Mouse (Mus musculus) telencephalon, adult 2 months (tissue): ENCODE measurements around the gene Pigo.
A peak's percentile ranks its signal among the peaks of the same experiment; 100 is the strongest.

ENCODE experiments used
- DNase-seq: peaks from one replicate; pipeline ENCODE4 v3.0.0-alpha.2; 2011; ENCODE audit warnings: low read depth, low spot score

The Pigo gene

GRCm38 (mm10) chr4:43037860-43038566, 12.4 kb upstream of the Pigo start:
- no peak for DNase-seq

- DNase-seq: no peak
These were observed 10.7 kb upstream of the Pigo start for GRCm38 (mm10) chr4:43036356-43036755.

GRCm38 (mm10) chr4:43035851-43036250, 10.2 kb upstream of the Pigo start:
- DNase-seq: no peak

GRCm38 (mm10) chr4:43033481-43033880, 7.9 kb upstream of the Pigo start:
- no peak for DNase-seq

GRCm38 (mm10) chr4:43032501-43032900, 6.9 kb upstream of the Pigo start:
- no peak for DNase-seq

GRCm38 (mm10) chr4:43031237-43031995, 5.8 kb upstream of the Pigo start, which contains the start of gene Stoml2:
TSS of gene Stoml2 (minus strand) at chr4:43031710.
- peak; percentile 98 for DNase-seq

- DNase-seq: no peak
These were observed 5.2 kb upstream of the Pigo start for GRCm38 (mm10) chr4:43030780-43031230.

- no peak for DNase-seq
These were observed 4.7 kb upstream of the Pigo start for GRCm38 (mm10) chr4:43030352-43030751.

- no peak for DNase-seq
These were observed 4.1 kb upstream of the Pigo start for GRCm38 (mm10) chr4:43029749-43030148.

- DNase-seq: no peak
These were observed 3.5 kb upstream of the Pigo start for GRCm38 (mm10) chr4:43029121-43029520.

- no peak for DNase-seq
These were observed 946 bp downstream of the Pigo start for GRCm38 (mm10) chr4:43024673-43025072.

- no peak for DNase-seq
These were observed 4.3 kb downstream of the Pigo start for GRCm38 (mm10) chr4:43021341-43021740.

GRCm38 (mm10) chr4:43020876-43021275, 4.7 kb downstream of the Pigo start:
- DNase-seq: no peak

GRCm38 (mm10) chr4:43019641-43020465, 5.8 kb downstream of the Pigo start:
- DNase-seq: no peak

- DNase-seq: no peak
These were observed 6.4 kb downstream of the Pigo start for GRCm38 (mm10) chr4:43019176-43019575.

- no peak for DNase-seq
These were observed 7.5 kb downstream of the Pigo start for GRCm38 (mm10) chr4:43018156-43018555.

- DNase-seq: no peak
These were observed 13.5 kb downstream of the Pigo start for GRCm38 (mm10) chr4:43012091-43012490.

GRCm38 (mm10) chr4:43010161-43011038, 15.2 kb downstream of the Pigo start, which contains the start of gene Fancg:
TSS of gene Fancg (minus strand) at chr4:43010506.
- peak; percentile 82 for DNase-seq

GRCm38 (mm10) chr4:43005765-43006164, 19.9 kb downstream of the Pigo start:
- peak; percentile 28 for DNase-seq

- no peak for DNase-seq
These were observed 20.7 kb downstream of the Pigo start for GRCm38 (mm10) chr4:43004951-43005350.
